Mouse (Mus musculus): ENCODE measurements at regions not wholly inside any gene's neighbourhood (a gene's known extent, or its start where the extent isn't known, plus 50 kb on each side); places are given as distances from the start of the nearest gene placed in this dataset.

GRCm38 (mm10) chr5:100992365-100992764 lies 146.9 kb downstream of the Gpat3 start:
- TF ChIP-seq CTCF (IDR thresholded peaks at IDR 0.05; ENCODE audit: extremely low read depth, insufficient read length, insufficient replicate concordance, low read depth, low read length), result no peak
- no peak for TF ChIP-seq POLR2A (IDR thresholded peaks at IDR 0.05; ENCODE audit: low read depth, low read length)
